Mouse (Mus musculus): ENCODE data around the gene Plscr3.

DNA sequence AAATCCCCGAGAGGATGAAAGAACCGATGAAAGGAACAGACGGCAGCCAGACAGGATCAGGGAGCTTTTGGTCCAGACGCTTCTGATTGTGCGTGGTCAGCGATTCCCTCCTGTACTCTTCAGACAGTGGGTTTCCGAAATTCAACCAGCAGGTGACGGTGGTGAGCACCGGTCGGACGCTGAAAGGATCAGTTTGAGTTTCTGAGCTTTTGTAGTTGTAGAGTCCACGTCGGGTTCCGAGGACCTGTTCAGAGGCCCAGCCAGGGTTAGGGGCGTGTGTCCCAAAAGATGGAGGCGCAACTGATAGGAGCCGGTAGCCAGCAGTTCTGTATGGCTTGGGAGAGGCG lies 34.3 kb downstream of the Plscr3 start:
- TF ChIP-seq CTCF (IDR thresholded peaks at IDR 0.05; ENCODE audit: borderline replicate concordance, insufficient read depth, low read depth, low read length) (peak; percentile 72; the same call in 1 of the 2 replicates), POLR2A (IDR thresholded peaks at IDR 0.05; ENCODE audit: borderline replicate concordance, insufficient read depth, low read length) (no peak)

All from cerebellum, adult 2 months (tissue).